Mouse (Mus musculus) liver, embryonic 16.5 days (tissue): ENCODE measurements at regions not wholly inside any gene's neighbourhood (a gene's known extent, or its start where the extent isn't known, plus 50 kb on each side); places are given as distances from the start of the nearest gene placed in this dataset.

ENCODE experiments used
- ATAC-seq: fragments of 200-750 bp; cut with Nextera tagmentation; 2 replicates; pipeline ENCODE4 v1.8.0; 2017; ENCODE audit warnings: low read depth, mild to moderate bottlenecking, moderate number of reproducible peaks, moderate library complexity
- H3K27ac ChIP-seq: fragments of 300-500 bp; sonication (generic); 2 replicates; pipeline ENCODE4 v1.5.1; 2014; ENCODE audit warnings: mild to moderate bottlenecking, low read length
- H3K27me3 ChIP-seq: fragments of 300-500 bp; sonication (generic); 2 replicates; pipeline ENCODE4 v1.6.1; 2014; ENCODE audit warnings: low read depth, low read length, mixed read lengths; ENCODE audit not compliant: control insufficient read depth, insufficient read depth
- H3K36me3 ChIP-seq: fragments of 300-500 bp; sonication (generic); 2 replicates; pipeline ENCODE4 v1.6.1; 2014; ENCODE audit warnings: mild to moderate bottlenecking; ENCODE audit not compliant: control insufficient read depth, insufficient read depth
- H3K4me1 ChIP-seq: fragments of 300-500 bp; sonication (generic); 2 replicates; pipeline ENCODE4 v1.6.1; 2014; ENCODE audit warnings: low read depth, low read length, mixed read lengths; ENCODE audit not compliant: control insufficient read depth
- H3K4me2 ChIP-seq: fragments of 300-500 bp; sonication (generic); 2 replicates; pipeline ENCODE4 v1.6.1; 2014; ENCODE audit warnings: low read depth, low read length, mixed read lengths
- H3K4me3 ChIP-seq: fragments of 300-500 bp; sonication (generic); 2 replicates; pipeline ENCODE4 v1.5.1; 2014; ENCODE audit warnings: low read depth, mild to moderate bottlenecking, low read length
- H3K9ac ChIP-seq: fragments of 300-500 bp; sonication (generic); 2 replicates; pipeline ENCODE4 v1.6.1; 2014; ENCODE audit warnings: low read depth, low read length
- H3K9me3 ChIP-seq: fragments of 300-500 bp; sonication (generic); replicated peaks from 2 replicates; pipeline ENCODE4 v1.6.1; 2016; ENCODE audit warnings: low read length; ENCODE audit not compliant: control insufficient read depth
- WGBS: fragments of 180-500 bp; shearing (Covaris S2); extraction: QIAGEN DNeasy Blood & Tissue Kit; methylation state at CpG from one replicate; pipeline ENCODE4 v1.1.7; 2014; ENCODE audit not compliant: insufficient replicate concordance; 5-methylcytosine and 5-hydroxymethylcytosine counted together

DNA sequence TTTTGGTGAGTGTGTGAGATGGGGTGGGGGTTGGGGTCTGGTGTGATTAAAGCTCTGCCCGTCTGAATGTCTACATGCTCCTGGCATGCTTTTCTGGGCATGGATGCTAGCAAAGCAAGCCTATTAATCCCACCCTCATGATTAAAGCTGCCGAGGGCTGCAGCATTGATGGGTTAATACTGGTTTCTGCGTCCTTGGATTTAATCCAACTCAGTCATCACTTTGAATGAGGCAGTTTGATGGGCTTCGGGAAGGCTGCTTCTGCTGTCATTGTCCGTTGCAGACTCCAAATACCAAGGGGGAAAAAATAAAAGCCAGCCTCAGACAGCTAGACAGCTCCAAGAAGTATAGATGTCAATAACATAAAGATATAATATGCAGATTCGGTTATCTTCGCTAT, 944.7 kb downstream of the Slc4a3 start:
- Histone ChIP-seq H3K27me3 (no peaks in the 10 kb centered on the region), H3K4me3 (no peak overlapping the region), H3K27ac (no peak overlapping the region), H3K9me3 (no peaks in the 10 kb centered on the region), H3K4me2 (no peak overlapping the region), H3K36me3 (no peaks in the 10 kb centered on the region), H3K4me1 (no peaks in the 10 kb centered on the region), H3K9ac (no peak overlapping the region)
- ATAC-seq = no peak
- 49% methylated on average over 7 of the region's 7 CpGs for WGBS

DNA sequence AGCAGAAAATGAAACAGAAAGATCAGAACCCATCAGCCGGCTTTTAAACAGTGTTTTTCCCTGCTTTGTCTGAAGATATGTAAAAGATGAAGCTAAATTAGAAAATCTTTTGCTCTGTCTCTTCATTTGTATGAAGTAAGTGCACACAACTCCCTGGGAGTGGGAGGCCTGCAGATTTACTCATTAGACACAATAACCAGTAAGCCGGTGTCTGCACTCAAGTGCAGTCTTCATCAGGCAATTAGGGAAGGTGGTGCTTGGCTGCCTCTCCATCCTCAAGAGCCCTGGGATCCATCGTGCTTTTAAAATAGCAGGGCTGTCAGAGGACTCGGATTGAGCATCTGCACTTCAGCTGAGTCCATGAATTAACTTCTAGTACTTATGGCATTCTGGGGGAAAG, 945.1 kb downstream of the Slc4a3 start:
- H3K4me2 ChIP-seq = no peak overlapping the region
- H3K4me1 ChIP-seq = no peaks in the 10 kb centered on the region
- no peaks in the 10 kb centered on the region for H3K9me3 ChIP-seq
- no peak overlapping the region for H3K9ac ChIP-seq
- ATAC-seq = no peak
- H3K4me3 ChIP-seq = no peak overlapping the region
- no peaks in the 10 kb centered on the region for H3K27me3 ChIP-seq
- H3K36me3 ChIP-seq = no peaks in the 10 kb centered on the region
- WGBS = 55% methylated on average over 4 of the region's 4 CpGs
- no peak overlapping the region for H3K27ac ChIP-seq

DNA sequence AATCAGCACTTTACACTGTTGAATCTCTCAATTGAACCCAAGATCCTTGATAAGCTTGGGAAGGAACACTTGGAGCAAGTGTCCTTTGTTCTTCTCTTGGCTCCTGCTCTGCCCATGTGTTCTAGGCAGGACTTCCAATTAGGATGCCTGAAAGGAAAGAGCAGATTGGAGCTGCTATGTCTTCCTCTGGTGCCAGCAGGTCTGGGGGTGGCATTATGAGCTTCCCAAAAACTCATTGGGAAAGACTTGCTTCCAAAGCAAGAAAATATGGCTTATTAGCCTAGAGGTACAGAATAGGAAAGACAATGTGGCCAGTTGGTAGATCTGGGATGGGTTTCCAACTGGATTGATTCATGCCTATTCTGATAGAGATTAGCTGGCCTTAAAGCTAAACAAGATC, 959.1 kb downstream of the Slc4a3 start:
- H3K4me1 ChIP-seq = no peaks in the 10 kb centered on the region
- H3K4me3 ChIP-seq = no peak overlapping the region
- H3K27ac ChIP-seq = no peak overlapping the region
- H3K27me3 ChIP-seq = no peaks in the 10 kb centered on the region
- no peak for ATAC-seq
- H3K4me2 ChIP-seq = no peak overlapping the region
- H3K9me3 ChIP-seq = no peaks in the 10 kb centered on the region
- no peaks in the 10 kb centered on the region for H3K36me3 ChIP-seq
- no peak overlapping the region for H3K9ac ChIP-seq

DNA sequence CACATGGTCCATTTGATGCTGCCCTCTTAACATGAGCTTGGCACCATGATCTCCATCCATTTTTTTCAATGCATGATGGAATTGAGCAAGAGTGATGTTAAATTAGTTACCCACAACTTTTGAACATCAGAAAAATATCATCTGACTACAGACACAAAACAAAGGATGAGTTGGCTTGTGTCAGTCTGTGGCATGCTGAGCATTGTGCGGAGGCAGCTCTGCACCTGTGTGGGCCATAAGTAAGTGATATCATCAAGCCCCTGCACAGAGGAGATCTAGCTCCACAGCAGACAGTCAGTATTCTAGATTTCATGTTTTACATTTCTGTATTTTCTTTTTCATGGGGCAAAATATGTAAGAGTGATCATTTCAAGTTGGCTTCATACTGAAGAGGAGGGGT, 962.8 kb downstream of the Slc4a3 start:
- H3K36me3 ChIP-seq = no peaks in the 10 kb centered on the region
- H3K27me3 ChIP-seq = no peaks in the 10 kb centered on the region
- no peak overlapping the region for H3K4me3 ChIP-seq
- H3K27ac ChIP-seq = no peak overlapping the region
- no peaks in the 10 kb centered on the region for H3K4me1 ChIP-seq
- no peak for ATAC-seq
- no peak overlapping the region for H3K4me2 ChIP-seq
- no peak overlapping the region for H3K9ac ChIP-seq
- H3K9me3 ChIP-seq = no peaks in the 10 kb centered on the region
- 71% methylated on average over 1 of the region's 1 CpGs for WGBS

DNA sequence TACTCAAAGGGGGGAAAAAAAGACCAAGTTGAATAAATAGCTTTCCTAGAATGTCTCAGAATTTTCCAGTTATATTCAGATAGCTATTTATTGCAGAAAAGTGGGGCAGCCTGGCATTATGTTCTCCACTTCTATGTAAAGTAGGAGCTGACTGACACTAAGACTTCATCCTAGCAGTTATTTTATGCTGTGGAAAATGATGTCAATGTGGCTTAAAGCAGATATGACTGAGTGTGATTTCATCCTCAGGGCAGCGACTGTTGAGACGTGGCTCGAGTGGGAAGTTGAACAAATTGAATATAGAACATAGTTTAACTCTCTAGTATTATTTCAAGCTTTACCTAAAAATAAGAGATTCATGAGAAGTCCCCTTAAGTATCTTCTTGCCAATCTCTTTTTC, 963.4 kb downstream of the Slc4a3 start:
- H3K9ac ChIP-seq = no peak overlapping the region
- WGBS = 72% methylated on average over 3 of the region's 3 CpGs
- no peak for ATAC-seq
- no peaks in the 10 kb centered on the region for H3K27me3 ChIP-seq
- H3K4me3 ChIP-seq = no peak overlapping the region
- no peaks in the 10 kb centered on the region for H3K4me1 ChIP-seq
- H3K4me2 ChIP-seq = no peak overlapping the region
- H3K27ac ChIP-seq = no peak overlapping the region
- no peaks in the 10 kb centered on the region for H3K9me3 ChIP-seq
- H3K36me3 ChIP-seq = no peaks in the 10 kb centered on the region

DNA sequence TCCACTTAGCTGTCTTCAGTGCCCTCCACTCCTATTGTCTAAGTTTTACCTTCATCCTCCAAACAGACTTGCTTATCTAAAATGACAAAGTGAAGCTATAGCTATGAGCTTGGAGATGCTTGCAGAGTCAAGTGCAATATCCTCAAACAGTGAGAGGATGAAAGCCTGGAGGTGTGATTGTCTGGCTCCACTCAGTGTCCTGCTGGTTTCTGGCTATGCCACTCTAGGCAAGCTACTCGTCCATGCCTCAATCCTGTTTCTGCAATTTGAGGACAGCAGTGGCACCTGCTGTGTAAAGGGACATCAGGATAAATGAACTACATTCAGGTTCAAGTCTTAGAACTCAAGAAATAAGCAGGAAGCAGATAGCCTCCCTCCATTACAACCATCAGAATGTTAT, 966.1 kb downstream of the Slc4a3 start:
- H3K4me1 ChIP-seq = no peaks in the 10 kb centered on the region
- H3K9ac ChIP-seq = no peak overlapping the region
- no peak overlapping the region for H3K27ac ChIP-seq
- ATAC-seq = no peak
- WGBS = 48% methylated on average over 1 of the region's 1 CpGs
- H3K4me2 ChIP-seq = no peak overlapping the region
- no peaks in the 10 kb centered on the region for H3K9me3 ChIP-seq
- no peaks in the 10 kb centered on the region for H3K36me3 ChIP-seq
- no peak overlapping the region for H3K4me3 ChIP-seq
- no peaks in the 10 kb centered on the region for H3K27me3 ChIP-seq

DNA sequence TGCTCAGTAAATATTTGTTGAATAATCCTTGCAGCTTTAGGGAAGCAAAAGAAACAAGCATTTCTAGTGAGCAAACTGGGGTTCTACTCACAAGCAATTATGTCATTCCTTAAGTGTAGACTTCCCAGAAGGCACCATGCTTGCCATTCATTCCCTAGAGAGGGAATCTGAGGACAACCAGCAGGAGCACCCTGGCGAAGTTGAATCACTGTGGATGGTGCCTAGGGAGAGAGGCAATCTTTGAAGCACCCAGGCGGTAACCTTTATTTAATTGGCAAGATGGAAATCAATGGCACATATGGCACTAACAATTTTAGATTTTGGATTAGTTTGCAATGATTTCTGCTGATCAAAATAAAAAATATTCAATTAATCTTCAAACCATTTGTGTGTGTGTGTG, 967.4 kb downstream of the Slc4a3 start:
- ATAC-seq = no peak
- no peaks in the 10 kb centered on the region for H3K9me3 ChIP-seq
- H3K27me3 ChIP-seq = no peaks in the 10 kb centered on the region
- H3K4me3 ChIP-seq = no peak overlapping the region
- no peak overlapping the region for H3K4me2 ChIP-seq
- no peaks in the 10 kb centered on the region for H3K4me1 ChIP-seq
- no peaks in the 10 kb centered on the region for H3K36me3 ChIP-seq
- WGBS = 60% methylated on average over 2 of the region's 2 CpGs
- no peak overlapping the region for H3K27ac ChIP-seq
- H3K9ac ChIP-seq = no peak overlapping the region

DNA sequence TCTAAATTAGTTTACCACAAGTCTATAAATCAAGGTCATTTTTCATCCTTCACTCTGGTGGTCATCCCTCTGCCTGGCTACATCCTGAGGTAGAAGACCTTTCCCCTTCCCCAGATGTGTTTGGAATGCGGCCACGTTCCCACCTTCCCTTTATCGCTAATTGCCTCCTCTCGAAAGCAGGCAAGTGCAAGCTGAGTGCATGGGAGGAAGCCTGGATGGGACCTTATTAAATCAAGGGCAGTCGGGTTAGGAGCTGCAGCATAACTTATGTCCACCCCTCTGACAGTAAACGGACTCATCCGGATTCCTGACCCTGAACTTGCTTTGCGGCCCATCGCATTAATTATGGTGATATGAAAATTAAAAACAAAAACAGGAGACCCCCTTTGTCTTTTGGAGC, 983.5 kb downstream of the Slc4a3 start:
- Histone ChIP-seq H3K4me3 (no peak overlapping the region), H3K4me2 (no peak overlapping the region), H3K36me3 (no peaks in the 10 kb centered on the region), H3K9ac (no peak overlapping the region), H3K27ac (no peak overlapping the region), H3K27me3 (no peaks in the 10 kb centered on the region), H3K9me3 (no peaks in the 10 kb centered on the region), H3K4me1 (no peaks in the 10 kb centered on the region)
- 59% methylated on average over 9 of the region's 9 CpGs for whole genome bisulfite sequencing
- no peak for ATAC-seq

DNA sequence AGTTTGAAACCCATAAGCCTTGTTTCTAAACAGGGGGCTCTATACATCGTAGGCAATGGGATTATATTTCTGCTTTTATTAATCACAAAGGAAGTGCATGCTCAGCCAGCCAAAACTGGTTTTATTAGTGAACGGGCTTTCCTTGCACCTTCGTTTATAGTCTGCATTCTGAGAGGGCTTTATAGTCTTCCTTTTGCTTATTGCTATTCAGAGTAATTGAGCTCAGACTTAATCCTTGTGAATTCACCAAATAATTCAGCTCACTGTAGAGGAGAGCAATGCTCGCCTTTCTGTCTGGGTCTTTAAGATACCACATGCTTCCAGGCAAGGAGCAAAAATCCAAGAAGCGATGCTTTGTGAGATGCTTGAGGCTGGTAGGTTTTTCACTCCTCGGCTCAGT, 984.3 kb downstream of the Slc4a3 start:
- H3K4me1 ChIP-seq = no peaks in the 10 kb centered on the region

DNA sequence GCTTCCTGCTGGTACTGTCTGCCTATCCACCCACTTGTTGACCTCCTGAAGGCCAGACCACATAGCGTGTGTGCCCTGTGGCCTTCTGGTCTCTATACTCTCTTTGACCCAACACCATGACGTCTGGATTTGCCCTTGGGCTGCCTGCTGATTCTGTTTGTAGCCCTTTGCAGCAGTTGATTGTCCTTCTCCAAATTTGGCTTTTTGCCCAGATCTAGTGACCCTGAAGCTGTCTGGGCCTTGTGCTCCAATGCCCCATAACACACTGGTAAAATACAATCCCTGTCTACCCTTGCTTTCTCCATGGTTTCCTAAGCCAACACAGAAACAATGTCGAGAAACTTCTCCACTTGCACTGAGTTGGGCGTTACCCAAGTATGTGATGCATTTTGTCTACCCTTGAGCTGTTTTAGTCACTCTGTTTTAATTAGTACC, 979.3 kb downstream of the Epha4 start:
- no peak overlapping the region for H3K27ac ChIP-seq
- H3K4me3 ChIP-seq = no peak overlapping the region
- whole genome bisulfite sequencing = 48% methylated on average over 4 of the region's 4 CpGs
- H3K9ac ChIP-seq = no peak overlapping the region
- no peaks in the 10 kb centered on the region for H3K36me3 ChIP-seq
- H3K4me2 ChIP-seq = no peak overlapping the region
- no peaks in the 10 kb centered on the region for H3K9me3 ChIP-seq
- no peaks in the 10 kb centered on the region for H3K4me1 ChIP-seq
- ATAC-seq = no peak
- no peaks in the 10 kb centered on the region for H3K27me3 ChIP-seq

More for the DNA sequence above, 984.3 kb downstream of the Slc4a3 start:
- Histone ChIP-seq H3K4me3 (no peak overlapping the region), H3K9me3 (no peaks in the 10 kb centered on the region), H3K27ac (no peak overlapping the region), H3K9ac (no peak overlapping the region), H3K36me3 (no peaks in the 10 kb centered on the region), H3K4me2 (no peak overlapping the region), H3K27me3 (no peaks in the 10 kb centered on the region)
- 60% methylated on average over 6 of the region's 6 CpGs for WGBS
- no peak for ATAC-seq
